Mouse (Mus musculus) limb, embryonic 10.5 days (tissue): ENCODE measurements around the gene Ppp1r12b. TPM values are rescaled to one million over a fixed set of nuclear protein-coding genes. Genes with fewer than 3 reads are reported as not detected.
A peak's percentile ranks its signal among the peaks of the same experiment; 100 is the strongest.

Source experiments
- DNase-seq: peaks from one replicate; pipeline ENCODE4 v3.0.0-alpha.2; 2017; ENCODE audit warnings: low spot score
- H3K27ac ChIP-seq: fragments of 300-500 bp; sonication (generic); 2 replicates; pipeline ENCODE4 v1.5.1; 2016; ENCODE audit warnings: mild to moderate bottlenecking
- H3K27me3 ChIP-seq: fragments of 300-500 bp; sonication (generic); 2 replicates; pipeline ENCODE4 v1.6.1; 2016; ENCODE audit warnings: low read depth, mild to moderate bottlenecking; ENCODE audit not compliant: poor library complexity, severe bottlenecking
- H3K36me3 ChIP-seq: fragments of 300-500 bp; sonication (generic); 2 replicates; pipeline ENCODE4 v1.6.1; 2016; ENCODE audit warnings: mild to moderate bottlenecking, moderate library complexity
- H3K4me1 ChIP-seq: fragments of 300-500 bp; sonication (generic); 2 replicates; pipeline ENCODE4 v1.6.1; 2016
- H3K4me3 ChIP-seq: fragments of 300-500 bp; sonication (generic); 2 replicates; pipeline ENCODE4 v1.5.1; 2016; ENCODE audit warnings: mild to moderate bottlenecking, moderate library complexity
- H3K9me3 ChIP-seq: fragments of 300-500 bp; sonication (generic); replicated peaks from 2 replicates; pipeline ENCODE4 v1.6.1; 2016; ENCODE audit warnings: mild to moderate bottlenecking
- WGBS: fragments of 180-500 bp; shearing (Covaris S2); methylation state at CpG from one replicate; pipeline ENCODE4 v1.1.7; 2016; 5-methylcytosine and 5-hydroxymethylcytosine counted together
- microRNA-seq: library from miRNA; unstranded; fragments of <30 nt; microRNA quantifications from one replicate; pipeline ENCODE4, GENCODE M21; 2017
- polyA plus RNA-seq: library from polyadenylated mRNA; unstranded; fragments of >200 nt; fragmentation: Nextera tagmentation; extraction: Ambion mirVana; gene quantifications from 2 replicates; pipeline ENCODE4 v1.2.1, GENCODE M21; 2016

Gene Ppp1r12b
- polyA plus RNA-seq, 1 experiment from 2014 or later = 5.5 TPM

GRCm38 (mm10) chr1:134712781-134713299 lies 242.9 kb downstream of the Ppp1r12b start:
- H3K4me1 ChIP-seq = peaks cover 19% of the 10 kb centered on the region
- no peak overlapping the region for H3K27ac ChIP-seq
- peaks cover 75% of the 10 kb centered on the region for H3K27me3 ChIP-seq
- no peaks in the 10 kb centered on the region for H3K9me3 ChIP-seq
- DNase-seq = no peak
- no peaks in the 10 kb centered on the region for H3K36me3 ChIP-seq
- H3K4me3 ChIP-seq = no peak overlapping the region
- 80% methylated on average over 9 of the region's 9 CpGs for whole genome bisulfite sequencing

GRCm38 (mm10) chr1:134711653-134712052 lies 244.1 kb downstream of the Ppp1r12b start:
- peaks cover 87% of the 10 kb centered on the region for H3K27me3 ChIP-seq
- peaks cover 19% of the 10 kb centered on the region for H3K4me1 ChIP-seq
- H3K4me3 ChIP-seq = no peak overlapping the region
- no peaks in the 10 kb centered on the region for H3K9me3 ChIP-seq
- H3K27ac ChIP-seq = no peak overlapping the region
- no peak for DNase-seq
- 86% methylated on average over 5 of the region's 5 CpGs for WGBS
- H3K36me3 ChIP-seq = no peaks in the 10 kb centered on the region

- Histone ChIP-seq H3K4me3 (no peak overlapping the region), H3K27me3 (peaks cover 93% of the 10 kb centered on the region), H3K27ac (no peak overlapping the region), H3K9me3 (no peaks in the 10 kb centered on the region), H3K4me1 (peaks cover 24% of the 10 kb centered on the region), H3K36me3 (no peaks in the 10 kb centered on the region)
- DNase-seq = no peak
- WGBS = 65% methylated on average over 7 of the region's 7 CpGs
Measured at GRCm38 (mm10) chr1:134711061-134711460, 244.7 kb downstream of the Ppp1r12b start.

- Histone ChIP-seq H3K27ac (peak overlapping the region; percentile 37), H3K36me3 (no peaks in the 10 kb centered on the region)
- 14% methylated on average over 26 of the region's 26 CpGs for WGBS
Measured at GRCm38 (mm10) chr1:134709411-134710306, 246.1 kb downstream of the Ppp1r12b start.

GRCm38 (mm10) chr1:134708801-134709385 lies 246.8 kb downstream of the Ppp1r12b start:
- peaks cover 34% of the 10 kb centered on the region for H3K4me1 ChIP-seq
- peaks cover 95% of the 10 kb centered on the region for H3K27me3 ChIP-seq
- H3K9me3 ChIP-seq = no peaks in the 10 kb centered on the region
- WGBS = under 1% methylated on average over 46 of the region's 46 CpGs
- H3K27ac ChIP-seq = peak overlapping the region; percentile 37
- no peaks in the 10 kb centered on the region for H3K36me3 ChIP-seq
- DNase-seq = peak; percentile 73
- peak overlapping the region; percentile 59 for H3K4me3 ChIP-seq

More at GRCm38 (mm10) chr1:134709411-134710306, 246.1 kb downstream of the Ppp1r12b start:
- peaks cover 98% of the 10 kb centered on the region for H3K27me3 ChIP-seq
- peak overlapping the region; percentile 59 for H3K4me3 ChIP-seq
- no peaks in the 10 kb centered on the region for H3K9me3 ChIP-seq
- DNase-seq = no peak
- peaks cover 28% of the 10 kb centered on the region for H3K4me1 ChIP-seq

GRCm38 (mm10) chr1:134708274-134708673 lies 247.5 kb downstream of the Ppp1r12b start:
- 10% methylated on average over 8 of the region's 8 CpGs for WGBS
- no peak for DNase-seq
- peak overlapping the region; percentile 59 for H3K4me3 ChIP-seq
- H3K4me1 ChIP-seq = peaks cover 39% of the 10 kb centered on the region
- H3K36me3 ChIP-seq = no peaks in the 10 kb centered on the region
- H3K27ac ChIP-seq = no peak overlapping the region
- H3K9me3 ChIP-seq = no peaks in the 10 kb centered on the region
- H3K27me3 ChIP-seq = peaks cover 89% of the 10 kb centered on the region

GRCm38 (mm10) chr1:134707516-134707915 lies 248.2 kb downstream of the Ppp1r12b start:
- H3K4me3 ChIP-seq = no peak overlapping the region
- peaks cover 82% of the 10 kb centered on the region for H3K27me3 ChIP-seq
- H3K27ac ChIP-seq = no peak overlapping the region
- WGBS = 71% methylated on average over 3 of the region's 3 CpGs
- DNase-seq = no peak
- peaks cover 40% of the 10 kb centered on the region for H3K4me1 ChIP-seq
- no peaks in the 10 kb centered on the region for H3K36me3 ChIP-seq
- H3K9me3 ChIP-seq = no peaks in the 10 kb centered on the region

GRCm38 (mm10) chr1:134706549-134706948 lies 249.2 kb downstream of the Ppp1r12b start:
- H3K4me1 ChIP-seq = peaks cover 40% of the 10 kb centered on the region
- H3K4me3 ChIP-seq = no peak overlapping the region
- H3K36me3 ChIP-seq = no peaks in the 10 kb centered on the region
- 48% methylated on average over 2 of the region's 2 CpGs for WGBS
- H3K27ac ChIP-seq = no peak overlapping the region
- no peaks in the 10 kb centered on the region for H3K9me3 ChIP-seq
- DNase-seq = no peak
- H3K27me3 ChIP-seq = peaks cover 73% of the 10 kb centered on the region

Small RNA genes lying within 50 kb of the gene (microRNA-seq; reads per million reads assigned to microRNA genes)
- gene Gm22232 = not detected

Other genes starting within 250 kb of the Ppp1r12b start
- gene Ube2t, start 6.6 kb upstream of the Ppp1r12b start, polyA plus RNA-seq = 50.2 and 51.1 TPM in 2 replicates
- 0.56 and 0.75 TPM in 2 replicates for gene Lgr6, start 149.3 kb upstream of the Ppp1r12b start, polyA plus RNA-seq
- 1.4 and 1.9 TPM in 2 replicates for gene Ptpn7, start 176.8 kb upstream of the Ppp1r12b start, polyA plus RNA-seq
- 32.7 and 42.2 TPM in 2 replicates for gene Arl8a, start 190.9 kb upstream of the Ppp1r12b start, polyA plus RNA-seq
- not detected in 2 replicates for gene Gpr37l1, start 211.7 kb upstream of the Ppp1r12b start, polyA plus RNA-seq